Mouse (Mus musculus): ENCODE measurements around the gene Hcn2.
A peak's percentile ranks its signal among the peaks of the same experiment; 100 is the strongest.
"Not testable (repeated sequence)": the region's sequence is repeated elsewhere in the genome, so short reads cannot be mapped to it uniquely, and the experiment has no call there.

Hcn2 gene

GRCm38 (mm10) chr10:79688720-79689119 lies 27.7 kb upstream of the Hcn2 start, which contains the start of gene Gzmm:
Gene Gzmm, plus strand, starts transcription at chr10:79689020.
- DNase-seq, result no peak

- DNase-seq, result no peak
Measured at GRCm38 (mm10) chr10:79689178-79689577, 27.3 kb upstream of the Hcn2 start.

GRCm38 (mm10) chr10:79691986-79692548 lies 24.4 kb upstream of the Hcn2 start:
- DNase-seq, result no peak

GRCm38 (mm10) chr10:79693580-79694378 lies 22.7 kb upstream of the Hcn2 start:
- DNase-seq, result no peak

- no peak for DNase-seq
Measured at GRCm38 (mm10) chr10:79694379-79694655, 22.1 kb upstream of the Hcn2 start.

GRCm38 (mm10) chr10:79695231-79696128 lies 21.0 kb upstream of the Hcn2 start:
- DNase-seq, result peak; percentile 77

GRCm38 (mm10) chr10:79696129-79696651 lies 20.2 kb upstream of the Hcn2 start:
- no peak for DNase-seq

- no peak for DNase-seq
Measured at GRCm38 (mm10) chr10:79697916-79698315, 18.5 kb upstream of the Hcn2 start.

- DNase-seq, result no peak
Measured at GRCm38 (mm10) chr10:79698459-79698858, 18.0 kb upstream of the Hcn2 start.

GRCm38 (mm10) chr10:79700676-79701075 lies 15.8 kb upstream of the Hcn2 start:
- DNase-seq, result no peak

GRCm38 (mm10) chr10:79701443-79702129 lies 14.8 kb upstream of the Hcn2 start:
- no peak for DNase-seq

- DNase-seq, result not testable (repeated sequence)
Measured at GRCm38 (mm10) chr10:79702970-79703369, 13.5 kb upstream of the Hcn2 start.

- no peak for DNase-seq
Measured at GRCm38 (mm10) chr10:79703541-79703940, 12.9 kb upstream of the Hcn2 start.

GRCm38 (mm10) chr10:79704065-79704969 lies 12.1 kb upstream of the Hcn2 start, which contains the start of gene Bsg:
Gene Bsg, plus strand, starts transcription at chr10:79704491.
- DNase-seq, result peak; percentile 98

GRCm38 (mm10) chr10:79704970-79705360 lies 11.5 kb upstream of the Hcn2 start:
- no peak for DNase-seq

GRCm38 (mm10) chr10:79705951-79706350 lies 10.5 kb upstream of the Hcn2 start:
- DNase-seq, result no peak

GRCm38 (mm10) chr10:79706406-79707094 lies 9.9 kb upstream of the Hcn2 start:
- no peak for DNase-seq

- no peak for DNase-seq
Measured at GRCm38 (mm10) chr10:79707162-79707561, 9.3 kb upstream of the Hcn2 start.

GRCm38 (mm10) chr10:79707759-79708158 lies 8.7 kb upstream of the Hcn2 start:
- no peak for DNase-seq

GRCm38 (mm10) chr10:79708668-79709067 lies 7.8 kb upstream of the Hcn2 start:
- DNase-seq, result no peak

GRCm38 (mm10) chr10:79709307-79709706 lies 7.1 kb upstream of the Hcn2 start:
- DNase-seq, result no peak

All from thymus, postnatal 25 days (tissue).